Mouse (Mus musculus): ENCODE measurements at regions not wholly inside any gene's neighbourhood (a gene's known extent, or its start where the extent isn't known, plus 50 kb on each side); places are given as distances from the start of the nearest gene placed in this dataset.

- Histone ChIP-seq H3K27me3 (ENCODE audit: low read depth, poor library complexity, severe bottlenecking) (no peaks in the 10 kb centered on the region), H3K9me3 (replicated peaks) (no peaks in the 10 kb centered on the region), H3K36me3 (no peaks in the 10 kb centered on the region), H3K27ac (no peak overlapping the region), H3K4me1 (no peaks in the 10 kb centered on the region), H3K4me3 (no peak overlapping the region)
- 63% methylated on average over 4 of the region's 4 CpGs for WGBS
- DNase-seq (ENCODE audit: low spot score): peak; percentile 48
These were observed 143.0 kb upstream of the Ctnnd2 start for GRCm38 (mm10) chr15:30029257-30029899.

GRCm38 (mm10) chr15:30035367-30035766 lies 137.0 kb upstream of the Ctnnd2 start:
- Histone ChIP-seq H3K9me3 (replicated peaks) (no peaks in the 10 kb centered on the region), H3K4me1 (no peaks in the 10 kb centered on the region), H3K27me3 (ENCODE audit: low read depth, poor library complexity, severe bottlenecking) (no peaks in the 10 kb centered on the region), H3K27ac (no peak overlapping the region), H3K4me3 (no peak overlapping the region), H3K36me3 (no peaks in the 10 kb centered on the region)
- no peak for DNase-seq (ENCODE audit: low spot score)
- WGBS: 95% methylated on average over 2 of the region's 2 CpGs

GRCm38 (mm10) chr15:30050851-30051250 lies 121.5 kb upstream of the Ctnnd2 start:
- H3K4me1 ChIP-seq: no peaks in the 10 kb centered on the region
- no peaks in the 10 kb centered on the region for H3K36me3 ChIP-seq
- DNase-seq (ENCODE audit: low spot score): no peak
- no peak overlapping the region for H3K4me3 ChIP-seq
- H3K9me3 ChIP-seq (replicated peaks): no peaks in the 10 kb centered on the region
- no peaks in the 10 kb centered on the region for H3K27me3 ChIP-seq (ENCODE audit: low read depth, poor library complexity, severe bottlenecking)
- H3K27ac ChIP-seq: no peak overlapping the region
- 90% methylated on average over 5 of the region's 5 CpGs for WGBS

GRCm38 (mm10) chr15:30059808-30060207 lies 112.6 kb upstream of the Ctnnd2 start:
- no peak overlapping the region for H3K4me3 ChIP-seq
- no peaks in the 10 kb centered on the region for H3K27me3 ChIP-seq (ENCODE audit: low read depth, poor library complexity, severe bottlenecking)
- no peaks in the 10 kb centered on the region for H3K9me3 ChIP-seq (replicated peaks)
- DNase-seq (ENCODE audit: low spot score): no peak
- H3K4me1 ChIP-seq: no peaks in the 10 kb centered on the region
- no peak overlapping the region for H3K27ac ChIP-seq
- whole genome bisulfite sequencing: 80% methylated on average over 7 of the region's 7 CpGs
- H3K36me3 ChIP-seq: no peaks in the 10 kb centered on the region

- H3K4me3 ChIP-seq: no peak overlapping the region
- no peaks in the 10 kb centered on the region for H3K4me1 ChIP-seq
- no peak for DNase-seq (ENCODE audit: low spot score)
- H3K36me3 ChIP-seq: no peaks in the 10 kb centered on the region
- H3K9me3 ChIP-seq (replicated peaks): no peaks in the 10 kb centered on the region
- H3K27me3 ChIP-seq (ENCODE audit: low read depth, poor library complexity, severe bottlenecking): no peaks in the 10 kb centered on the region
- WGBS: 78% methylated on average over 3 of the region's 3 CpGs
- H3K27ac ChIP-seq: no peak overlapping the region
These were observed 111.7 kb upstream of the Ctnnd2 start for GRCm38 (mm10) chr15:30060505-30061342.

GRCm38 (mm10) chr15:30071668-30072067 lies 100.7 kb upstream of the Ctnnd2 start:
- Histone ChIP-seq H3K4me1 (no peaks in the 10 kb centered on the region), H3K36me3 (no peaks in the 10 kb centered on the region), H3K27me3 (ENCODE audit: low read depth, poor library complexity, severe bottlenecking) (no peaks in the 10 kb centered on the region), H3K9me3 (replicated peaks) (no peaks in the 10 kb centered on the region), H3K4me3 (no peak overlapping the region), H3K27ac (no peak overlapping the region)
- DNase-seq (ENCODE audit: low spot score): no peak
- 53% methylated on average over 2 of the region's 2 CpGs for WGBS

- H3K9me3 ChIP-seq (replicated peaks): no peaks in the 10 kb centered on the region
- no peaks in the 10 kb centered on the region for H3K36me3 ChIP-seq
- no peaks in the 10 kb centered on the region for H3K4me1 ChIP-seq
- H3K27ac ChIP-seq: no peak overlapping the region
- 73% methylated on average over 1 of the region's 1 CpGs for WGBS
- no peak overlapping the region for H3K4me3 ChIP-seq
- DNase-seq (ENCODE audit: low spot score): no peak
- H3K27me3 ChIP-seq (ENCODE audit: low read depth, poor library complexity, severe bottlenecking): no peaks in the 10 kb centered on the region
These were observed 100.1 kb upstream of the Ctnnd2 start for GRCm38 (mm10) chr15:30072301-30072700.

- Histone ChIP-seq H3K27me3 (ENCODE audit: low read depth, poor library complexity, severe bottlenecking) (no peaks in the 10 kb centered on the region), H3K9me3 (replicated peaks) (no peaks in the 10 kb centered on the region), H3K27ac (no peak overlapping the region), H3K4me1 (no peaks in the 10 kb centered on the region), H3K36me3 (no peaks in the 10 kb centered on the region), H3K4me3 (no peak overlapping the region)
- WGBS: 97% methylated on average over 6 of the region's 6 CpGs
- DNase-seq (ENCODE audit: low spot score): no peak
These were observed 85.3 kb upstream of the Ctnnd2 start for GRCm38 (mm10) chr15:30087120-30087519.

- Histone ChIP-seq H3K36me3 (no peaks in the 10 kb centered on the region), H3K27me3 (ENCODE audit: low read depth, poor library complexity, severe bottlenecking) (no peaks in the 10 kb centered on the region), H3K4me1 (no peaks in the 10 kb centered on the region), H3K27ac (no peak overlapping the region), H3K4me3 (no peak overlapping the region), H3K9me3 (replicated peaks) (no peaks in the 10 kb centered on the region)
- no peak for DNase-seq (ENCODE audit: low spot score)
- 94% methylated on average over 3 of the region's 3 CpGs for WGBS
These were observed 50.3 kb upstream of the Ctnnd2 start for GRCm38 (mm10) chr15:30122061-30122460.

Data from limb, embryonic 10.5 days (tissue).